Mouse (Mus musculus) layer of hippocampus, postnatal 10 days (tissue): ENCODE data around the gene Clasp1. TPM values are rescaled to one million over a fixed set of nuclear protein-coding genes. Genes with fewer than 3 reads are reported as not detected.

ENCODE experiments used
- DNase-seq, 2 experiments: peaks; one replicate each; pipeline ENCODE4 v3.0.0; 2021; ENCODE audit warnings: low spot score in 2 of 2
- total RNA-seq, 2 experiments: library from RNA; stranded (reverse); gene quantifications; 2 replicates each; pipeline ENCODE4 v1.2.3; 2021

Clasp1 gene
- total RNA-seq, 2 experiments from 2014 or later: 140 to 146 TPM

GRCm38 (mm10) chr1:118492811-118493210 lies 104.0 kb downstream of the Clasp1 start:
- DNase-seq: no peak

GRCm38 (mm10) chr1:118494551-118494950 lies 105.7 kb downstream of the Clasp1 start:
- no peak for DNase-seq

DNA sequence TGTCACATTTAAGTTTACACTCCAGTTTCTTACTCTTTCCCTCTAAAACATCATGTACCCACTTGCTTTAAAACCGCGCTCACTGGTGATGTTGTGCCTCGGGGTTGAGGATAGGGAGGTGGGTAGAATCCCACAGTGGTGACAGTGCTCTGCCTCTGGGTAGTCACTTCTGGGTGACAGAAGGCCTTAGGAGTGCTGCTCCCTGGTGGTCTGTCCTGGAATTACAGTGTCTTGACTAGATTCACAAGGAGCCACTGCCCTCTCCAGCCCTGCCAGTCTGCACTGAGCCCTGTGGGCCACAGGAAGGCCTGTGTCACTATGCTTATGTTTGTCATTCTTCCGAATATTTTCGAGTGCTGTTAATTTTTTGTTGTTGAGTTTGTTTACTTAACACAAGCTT lies 109.5 kb downstream of the Clasp1 start:
- DNase-seq: peak; percentile 85 to 86

- DNase-seq: no peak
Observed at GRCm38 (mm10) chr1:118500606-118501005, 111.7 kb downstream of the Clasp1 start.

DNA sequence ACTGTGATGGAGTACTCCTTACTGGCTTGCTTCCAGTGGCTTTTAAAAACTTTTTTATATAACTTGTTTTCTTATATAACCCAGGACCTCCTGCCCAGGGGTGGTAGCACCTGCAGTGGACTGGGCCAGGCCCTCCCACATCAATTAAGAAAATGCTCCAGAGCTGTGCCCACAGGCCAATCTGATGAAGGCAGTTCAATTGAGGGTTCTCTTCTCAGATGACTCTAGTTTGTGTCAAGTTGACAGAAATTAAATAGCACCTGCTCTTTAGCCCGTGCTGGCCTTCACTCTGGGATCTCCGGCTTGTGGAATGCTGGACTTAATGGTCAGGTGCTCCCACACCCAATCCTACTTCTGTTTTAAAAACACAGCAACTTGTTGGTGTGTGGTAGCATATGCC lies 112.8 kb downstream of the Clasp1 start:
- no peak for DNase-seq

- DNase-seq: no peak
Observed at GRCm38 (mm10) chr1:118505746-118506145, 116.9 kb downstream of the Clasp1 start.

DNA sequence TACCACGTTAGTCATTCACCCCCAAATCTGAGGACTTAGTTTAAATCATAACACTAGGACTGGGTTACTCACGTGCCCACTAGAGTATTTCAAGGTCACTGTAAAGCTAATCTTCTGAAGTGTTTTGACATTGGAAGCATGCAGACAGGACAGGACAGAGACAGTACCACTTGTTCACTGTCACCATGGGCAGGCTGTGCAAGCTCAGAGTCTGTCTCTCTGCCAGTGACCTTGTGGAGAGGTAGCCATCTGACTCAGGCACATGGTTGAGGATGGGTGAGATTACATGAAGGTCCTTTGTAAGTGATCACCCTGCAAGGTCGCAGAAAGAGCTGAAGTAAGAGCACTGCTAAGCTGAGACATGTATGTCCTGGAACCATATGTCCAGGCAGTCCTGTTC lies 122.1 kb downstream of the Clasp1 start:
- no peak for DNase-seq

- DNase-seq: no peak
Observed at GRCm38 (mm10) chr1:118511738-118512530, 123.1 kb downstream of the Clasp1 start.

DNA sequence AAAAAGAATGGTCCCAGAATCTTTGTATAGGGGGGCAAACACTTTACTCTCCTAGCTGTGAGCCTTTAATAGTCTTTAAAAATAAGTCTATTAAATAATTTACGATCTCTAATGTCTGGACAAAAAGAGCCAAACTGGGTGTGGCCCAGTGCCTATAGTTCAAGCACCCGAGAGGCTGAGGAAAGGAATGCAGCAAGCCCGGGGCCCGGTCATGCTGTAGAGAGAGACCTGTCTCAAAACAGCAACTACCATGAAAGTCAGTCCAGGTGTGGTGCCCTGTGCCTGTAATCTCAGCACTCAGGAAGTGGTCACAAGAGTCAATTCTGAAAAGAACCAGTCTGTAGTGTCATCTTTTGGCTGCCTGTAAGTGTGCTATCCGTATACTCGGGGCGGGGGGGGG lies 127.4 kb downstream of the Clasp1 start:
- no peak for DNase-seq

DNA sequence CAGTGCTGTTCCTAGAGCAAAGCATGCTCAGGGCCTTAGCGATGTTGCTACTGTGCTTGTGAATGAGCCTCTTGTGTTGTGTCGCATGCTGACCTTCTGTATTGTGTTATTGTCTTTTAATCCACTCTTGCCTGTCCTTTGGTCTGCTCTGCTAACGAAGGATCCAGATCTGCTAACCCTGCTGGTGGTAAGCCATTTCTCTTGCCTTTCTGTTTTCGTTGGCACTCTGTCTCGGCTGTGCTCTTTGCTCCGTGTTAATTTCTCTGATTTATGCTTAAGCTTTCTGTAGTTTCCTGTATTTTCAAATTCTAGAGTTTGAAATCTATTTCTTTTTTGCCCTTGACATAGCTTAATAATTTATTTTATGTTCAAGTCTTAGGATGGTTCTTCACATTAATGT lies 134.3 kb downstream of the Clasp1 start:
- no peak for DNase-seq

DNA sequence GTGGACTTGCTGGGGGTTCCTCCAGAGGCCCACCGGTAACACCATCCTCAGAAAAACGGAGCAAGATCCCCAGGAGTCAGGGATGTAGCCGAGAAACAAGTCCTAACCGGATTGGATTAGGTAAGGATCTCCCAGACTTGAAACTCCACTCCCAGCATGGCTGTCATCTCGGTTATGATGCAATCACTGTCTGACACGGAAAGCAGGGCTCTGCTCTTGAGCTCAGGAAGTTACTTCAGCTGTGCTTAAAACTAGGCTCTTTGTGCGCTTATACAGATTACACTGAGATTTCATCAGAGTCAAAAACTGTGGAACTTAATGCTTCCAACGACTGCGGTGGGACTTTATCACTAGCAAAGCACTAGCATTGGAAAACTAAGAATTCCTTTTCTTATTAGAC lies 136.5 kb downstream of the Clasp1 start:
- DNase-seq: no peak

DNA sequence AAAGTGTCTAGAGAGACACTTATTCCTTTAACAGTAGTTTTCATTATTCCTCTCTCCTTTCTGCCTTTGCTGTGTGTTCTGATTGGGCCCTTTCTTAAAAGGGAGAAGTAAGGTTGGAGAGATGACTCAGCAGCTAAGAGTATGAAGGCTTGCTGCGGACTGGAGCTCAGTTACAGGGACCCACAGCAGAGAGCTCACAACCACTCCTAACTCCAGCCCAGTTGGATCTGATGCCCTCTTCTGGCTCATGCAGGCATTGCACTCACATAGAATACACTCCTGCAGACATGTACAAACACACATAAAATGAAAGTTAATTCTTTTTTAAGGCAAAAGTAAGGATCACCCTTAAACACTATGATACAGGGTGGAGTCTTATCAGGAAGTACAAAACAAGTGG lies 140.4 kb downstream of the Clasp1 start:
- no peak for DNase-seq

- DNase-seq: peak in 1 of 2 experiments; percentile 31
Observed at GRCm38 (mm10) chr1:118531259-118531658, 142.4 kb downstream of the Clasp1 start.

GRCm38 (mm10) chr1:118536021-118536420 lies 147.2 kb downstream of the Clasp1 start:
- no peak for DNase-seq

GRCm38 (mm10) chr1:118539046-118539445 lies 150.2 kb downstream of the Clasp1 start:
- DNase-seq: no peak

- DNase-seq: no peak
Observed at GRCm38 (mm10) chr1:118542880-118543279, 154.0 kb downstream of the Clasp1 start.

DNA sequence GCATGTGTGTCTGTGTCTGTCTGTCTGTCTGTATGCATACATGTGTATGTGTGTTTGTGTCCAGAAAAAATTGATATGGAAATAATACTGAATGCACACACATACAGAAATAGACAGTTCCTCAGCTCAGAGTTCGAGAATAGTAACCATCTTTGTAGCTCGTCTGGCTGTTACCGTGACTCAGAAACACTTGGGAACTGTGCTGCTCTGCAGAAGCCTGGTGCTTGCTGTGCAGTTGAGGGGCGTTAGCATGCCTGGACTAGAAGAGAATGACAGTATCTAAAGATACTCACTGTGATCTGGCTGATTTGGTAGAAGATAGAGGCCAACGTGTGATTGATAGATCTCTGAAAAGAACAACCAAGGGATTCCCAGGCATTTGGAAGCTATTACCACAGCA lies 159.9 kb downstream of the Clasp1 start:
- no peak for DNase-seq

- DNase-seq: no peak
Observed at GRCm38 (mm10) chr1:118551152-118551551, 162.3 kb downstream of the Clasp1 start.

DNA sequence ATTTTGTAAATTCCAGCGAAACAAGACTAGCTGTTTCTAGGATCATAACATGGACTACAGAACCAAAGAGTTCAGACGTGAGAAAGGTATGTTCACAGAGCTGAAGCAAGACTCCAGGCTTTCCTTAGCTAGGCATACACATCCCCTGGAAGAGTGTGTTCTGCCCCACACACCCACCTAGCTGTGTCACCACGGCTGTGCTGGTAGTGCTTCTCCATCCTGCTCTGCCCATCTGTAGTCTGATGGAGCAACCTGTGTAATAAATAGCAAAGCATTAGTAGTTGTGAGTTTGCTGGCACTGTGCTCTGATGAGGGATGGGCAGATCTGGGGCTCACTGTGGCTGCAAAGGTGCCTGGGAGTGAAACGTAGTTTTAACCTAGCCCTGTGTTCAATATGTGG lies 163.2 kb downstream of the Clasp1 start:
- no peak for DNase-seq

GRCm38 (mm10) chr1:118553045-118553444 lies 164.2 kb downstream of the Clasp1 start:
- no peak for DNase-seq

- DNase-seq: no peak
Observed at GRCm38 (mm10) chr1:118553451-118553850, 164.6 kb downstream of the Clasp1 start.

DNA sequence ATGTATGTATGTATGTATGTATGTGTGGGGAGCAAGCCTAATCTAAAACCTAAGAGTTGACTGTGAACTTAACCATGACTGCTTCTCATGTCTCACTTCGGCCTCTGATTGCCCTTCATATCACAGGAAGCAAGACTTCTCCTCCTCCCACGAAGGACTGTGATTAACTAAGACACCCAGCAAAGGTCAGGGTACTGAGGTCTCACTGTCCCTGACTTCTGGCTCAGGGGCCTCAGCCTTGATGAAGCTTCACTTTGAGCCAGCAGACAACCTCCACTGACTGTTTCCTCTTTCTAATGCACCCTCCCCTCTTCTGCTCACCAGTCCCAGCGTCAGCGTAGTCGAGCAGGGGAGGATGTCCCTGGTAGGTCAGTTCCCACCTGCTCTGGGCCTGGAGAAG lies 166.1 kb downstream of the Clasp1 start:
- no peak for DNase-seq

GRCm38 (mm10) chr1:118559716-118560115 lies 170.9 kb downstream of the Clasp1 start:
- no peak for DNase-seq
